Mouse (Mus musculus): ENCODE data around the gene Kcnh1.

Gene Kcnh1

GRCm38 (mm10) chr1:192190508-192191321 is at the start of gene Kcnh1:
Gene Kcnh1, plus strand, starts transcription at chr1:192190774.
- peak; percentile 6 to 46 for DNase-seq (ENCODE audit: low spot score in 2 of 2)

- no peak for DNase-seq (ENCODE audit: low spot score in 2 of 2)
These were observed 39.4 kb upstream of the Kcnh1 start for GRCm38 (mm10) chr1:192151179-192151578.

DNA sequence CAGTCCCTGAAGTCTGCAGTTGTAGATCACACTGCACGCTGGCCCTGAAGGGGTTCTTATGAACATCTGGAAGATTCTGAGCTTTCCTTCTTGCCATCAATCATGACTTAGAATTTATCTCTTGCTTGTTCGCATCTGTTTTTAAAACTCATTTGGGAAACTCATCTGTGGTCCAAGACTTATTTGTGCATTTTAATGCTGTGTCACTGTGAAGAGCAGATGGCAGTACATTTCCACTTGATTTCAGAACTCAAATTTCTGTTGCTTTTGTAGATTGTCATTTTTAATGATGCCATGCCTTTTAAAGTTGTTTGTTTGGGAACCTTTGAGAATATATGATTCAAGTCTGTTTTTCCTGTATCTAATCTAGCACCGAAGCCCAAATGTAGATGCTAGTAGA is 19.1 kb upstream of the Kcnh1 start:
- no peak for DNase-seq (ENCODE audit: low spot score in 2 of 2)

- no peak for DNase-seq (ENCODE audit: low spot score in 2 of 2)
These were observed 10.7 kb upstream of the Kcnh1 start for GRCm38 (mm10) chr1:192179877-192180276.

DNA sequence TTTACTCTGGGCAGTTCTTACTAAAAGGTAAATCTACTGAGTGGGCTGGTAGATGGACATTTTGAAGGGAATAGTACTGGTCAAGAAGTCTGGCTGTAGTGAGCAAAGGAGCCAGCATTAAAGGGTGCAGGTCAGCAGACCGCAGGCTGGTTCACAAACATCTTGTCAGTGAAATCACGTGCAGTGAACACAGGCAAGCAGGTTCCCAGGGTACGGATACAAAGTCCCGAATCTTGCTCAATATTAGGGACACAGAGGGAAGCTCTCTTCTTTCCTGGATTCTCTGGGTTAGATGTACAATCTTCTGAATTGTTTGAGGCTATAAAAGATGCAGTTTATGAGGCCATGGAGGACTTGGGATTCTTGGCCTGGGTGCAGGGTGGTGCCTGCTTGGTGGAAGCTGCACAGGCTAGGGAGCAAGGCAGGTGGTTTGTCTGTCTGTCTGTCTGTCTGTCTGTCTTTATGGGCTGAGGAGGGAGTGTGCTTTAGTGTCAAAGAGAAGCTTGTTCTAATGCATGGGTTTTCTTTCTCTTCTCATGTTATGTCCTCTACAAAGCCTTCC is 8.8 kb upstream of the Kcnh1 start:
- DNase-seq (ENCODE audit: low spot score in 2 of 2): no peak

GRCm38 (mm10) chr1:192189056-192189455 is 1.5 kb upstream of the Kcnh1 start:
- no peak for DNase-seq (ENCODE audit: low spot score in 2 of 2)

GRCm38 (mm10) chr1:192189771-192190170 is 803 bp upstream of the Kcnh1 start:
- no peak for DNase-seq (ENCODE audit: low spot score in 2 of 2)

DNA sequence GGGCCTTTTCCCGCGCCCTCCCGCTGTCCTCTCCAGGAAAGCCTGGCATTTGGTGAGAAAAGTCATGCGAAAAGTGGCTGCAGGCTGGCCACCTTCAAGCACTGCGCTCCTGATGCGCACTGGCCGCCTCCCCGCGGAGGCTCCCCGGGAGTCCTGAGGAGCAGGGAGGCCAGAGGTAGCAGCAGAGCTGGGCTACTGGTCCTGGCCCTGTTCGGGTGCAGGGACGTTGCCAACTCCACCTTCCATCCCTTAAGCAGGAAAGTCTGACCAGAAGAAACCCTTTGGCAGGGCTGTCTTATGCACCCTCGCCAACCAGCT is 707 bp downstream of the Kcnh1 start:
- no peak for DNase-seq (ENCODE audit: low spot score in 2 of 2)

DNA sequence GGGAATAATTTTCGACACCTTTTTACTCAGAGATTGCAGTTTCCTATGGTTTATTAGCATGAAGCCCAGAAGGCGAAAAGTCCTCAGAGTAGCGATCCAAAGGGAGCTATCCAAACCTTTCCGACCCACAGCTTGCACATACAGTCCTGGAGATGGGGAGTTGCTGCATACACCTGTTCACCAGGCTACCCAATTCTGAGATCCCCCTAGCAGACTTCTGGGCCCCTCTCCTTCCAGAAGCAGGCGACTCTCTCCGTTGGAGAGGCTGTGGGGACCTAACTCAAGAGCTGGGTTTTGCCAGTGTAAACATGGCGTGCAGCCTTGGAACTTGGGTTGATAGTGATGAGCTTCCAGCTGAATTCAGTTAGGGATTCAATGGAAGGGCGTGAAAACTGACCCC is 1.3 kb downstream of the Kcnh1 start:
- no peak for DNase-seq (ENCODE audit: low spot score in 2 of 2)

DNA sequence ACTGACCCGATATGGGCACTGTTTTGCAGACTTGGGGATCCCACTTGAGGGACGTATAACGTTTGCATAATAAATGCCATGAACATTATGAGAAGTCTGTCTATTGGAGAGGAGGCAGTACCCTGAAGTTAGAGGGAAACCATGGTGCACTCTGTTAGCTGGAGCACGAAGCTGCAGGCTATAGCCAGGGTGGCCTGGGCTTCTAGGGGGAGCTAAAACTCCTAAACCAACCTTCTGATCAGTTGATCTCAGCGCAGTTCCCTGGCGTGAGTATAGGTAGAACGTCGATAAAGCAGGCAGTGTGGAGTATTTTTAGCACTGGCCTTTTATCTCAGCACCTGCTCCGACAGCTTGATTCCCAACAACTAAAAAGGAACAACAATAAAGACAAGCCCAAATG is 2.1 kb downstream of the Kcnh1 start:
- DNase-seq (ENCODE audit: low spot score in 2 of 2): no peak

GRCm38 (mm10) chr1:192193656-192194055 is 3.1 kb downstream of the Kcnh1 start:
- DNase-seq (ENCODE audit: low spot score in 2 of 2): no peak

DNA sequence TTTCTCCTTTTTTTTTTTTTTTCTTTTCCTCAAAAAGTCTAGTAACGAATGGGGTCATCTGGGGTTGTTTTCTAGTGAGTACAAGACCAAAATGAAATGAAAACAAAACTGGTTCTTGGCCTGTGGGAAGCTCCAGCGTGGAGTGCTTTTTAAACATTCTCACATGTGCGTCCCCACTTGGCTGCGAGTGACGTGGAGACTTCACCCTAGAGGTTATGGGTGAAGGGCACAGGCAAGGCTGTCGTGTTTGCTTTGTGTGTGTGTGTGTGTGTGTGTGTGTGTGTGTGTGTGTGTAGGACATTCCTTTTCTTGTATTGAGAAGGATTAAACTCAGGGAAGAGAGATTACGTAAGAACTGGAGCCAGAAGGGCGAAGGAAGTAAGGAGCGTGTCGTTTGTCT is 6.9 kb downstream of the Kcnh1 start:
- no peak for DNase-seq (ENCODE audit: low spot score in 2 of 2)

- DNase-seq (ENCODE audit: low spot score in 2 of 2): no peak
These were observed 12.4 kb downstream of the Kcnh1 start for GRCm38 (mm10) chr1:192202936-192203335.

GRCm38 (mm10) chr1:192207956-192208355 is 17.4 kb downstream of the Kcnh1 start:
- no peak for DNase-seq (ENCODE audit: low spot score in 2 of 2)

GRCm38 (mm10) chr1:192212448-192212847 is 21.9 kb downstream of the Kcnh1 start:
- no peak for DNase-seq (ENCODE audit: low spot score in 2 of 2)

- no peak for DNase-seq (ENCODE audit: low spot score in 2 of 2)
These were observed 24.1 kb downstream of the Kcnh1 start for GRCm38 (mm10) chr1:192214666-192215065.

- DNase-seq (ENCODE audit: low spot score in 2 of 2): no peak
These were observed 29.6 kb downstream of the Kcnh1 start for GRCm38 (mm10) chr1:192220156-192220555.

DNA sequence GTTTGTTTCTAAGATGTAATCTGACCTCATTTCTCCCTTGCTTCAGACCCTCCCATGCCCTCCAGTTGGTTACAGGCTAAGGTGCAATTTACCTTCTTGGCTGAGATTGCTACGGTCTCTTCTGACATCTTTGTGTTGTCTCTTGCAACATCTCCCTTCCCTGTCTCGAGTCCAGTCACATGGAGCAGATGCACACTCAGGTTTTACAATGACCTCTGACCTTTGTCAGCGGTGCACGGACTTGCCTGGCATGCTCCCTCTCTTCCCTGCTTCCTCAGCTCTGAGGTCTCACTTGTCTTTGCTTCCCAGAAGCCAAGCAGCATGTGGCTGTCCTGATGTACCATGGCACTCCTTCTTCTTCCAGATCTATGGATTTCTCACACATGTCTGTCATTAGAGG is 33.6 kb downstream of the Kcnh1 start:
- no peak for DNase-seq (ENCODE audit: low spot score in 2 of 2)

DNA sequence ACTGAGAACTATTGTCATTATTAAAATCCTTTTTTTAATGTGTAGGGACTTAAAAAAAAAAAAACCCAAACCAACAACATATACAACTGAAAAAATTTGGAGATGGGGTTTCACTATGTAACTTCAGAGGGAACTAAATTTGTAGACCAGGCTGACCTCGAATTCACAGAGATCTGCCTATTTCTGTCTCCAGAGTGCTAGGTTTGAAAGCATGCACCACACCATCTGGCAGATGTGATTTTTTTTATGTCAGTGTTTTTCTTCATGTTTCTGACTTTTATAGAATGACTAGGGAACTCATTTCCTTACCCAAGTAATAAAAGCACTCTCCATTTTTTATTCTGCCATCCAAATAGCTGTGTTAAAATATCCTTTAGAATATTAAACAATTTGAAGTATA is 42.1 kb downstream of the Kcnh1 start:
- DNase-seq (ENCODE audit: low spot score in 2 of 2): no peak

GRCm38 (mm10) chr1:192246836-192247235 is 56.3 kb downstream of the Kcnh1 start:
- DNase-seq (ENCODE audit: low spot score in 2 of 2): no peak

- no peak for DNase-seq (ENCODE audit: low spot score in 2 of 2)
These were observed 68.6 kb downstream of the Kcnh1 start for GRCm38 (mm10) chr1:192259146-192259545.

DNA sequence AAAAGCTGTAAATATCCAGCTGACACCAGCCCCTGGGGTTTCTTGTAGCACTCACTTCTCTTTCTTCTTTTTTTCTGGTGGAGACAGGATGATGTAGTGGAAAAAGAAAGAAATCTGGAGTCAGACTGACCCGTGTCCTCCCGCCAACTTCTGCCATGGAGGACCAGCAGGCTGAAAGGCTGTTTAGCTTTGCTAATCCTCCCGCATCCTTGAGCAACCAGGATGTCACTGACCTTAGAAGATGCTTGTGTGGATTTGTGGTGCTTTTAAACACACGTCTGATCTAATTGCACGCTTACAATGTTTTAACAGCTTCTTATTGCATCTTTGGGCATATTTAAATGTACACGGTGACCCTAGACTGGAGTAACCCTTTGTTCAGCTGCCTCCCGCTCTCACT is 69.0 kb downstream of the Kcnh1 start:
- DNase-seq (ENCODE audit: low spot score in 2 of 2): no peak

- DNase-seq (ENCODE audit: low spot score in 2 of 2): no peak
These were observed 75.1 kb downstream of the Kcnh1 start for GRCm38 (mm10) chr1:192265704-192266103.

DNA sequence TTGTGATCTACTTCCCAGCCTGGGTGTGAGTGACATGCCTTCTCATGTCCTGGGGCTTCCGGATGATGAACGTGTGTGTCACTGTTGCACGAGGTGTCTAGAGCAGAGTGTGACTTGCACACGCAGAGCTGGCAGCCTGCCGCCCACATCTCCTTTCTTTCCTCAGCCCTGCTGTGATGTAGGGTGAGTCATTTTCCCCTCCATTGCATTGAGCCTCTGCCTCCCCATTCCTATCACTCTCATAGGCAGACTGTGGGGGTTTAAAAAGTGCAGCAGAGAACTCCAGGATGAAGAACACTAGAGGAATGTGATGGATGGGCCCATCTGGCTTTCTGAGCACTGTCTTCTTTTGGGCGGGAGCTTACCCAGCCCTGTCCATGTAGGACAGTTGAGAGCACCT is 76.4 kb downstream of the Kcnh1 start:
- DNase-seq (ENCODE audit: low spot score in 2 of 2): no peak
